31 mouse cellular contexts compared by ENCODE assay signal in the genomic region with DNA sequence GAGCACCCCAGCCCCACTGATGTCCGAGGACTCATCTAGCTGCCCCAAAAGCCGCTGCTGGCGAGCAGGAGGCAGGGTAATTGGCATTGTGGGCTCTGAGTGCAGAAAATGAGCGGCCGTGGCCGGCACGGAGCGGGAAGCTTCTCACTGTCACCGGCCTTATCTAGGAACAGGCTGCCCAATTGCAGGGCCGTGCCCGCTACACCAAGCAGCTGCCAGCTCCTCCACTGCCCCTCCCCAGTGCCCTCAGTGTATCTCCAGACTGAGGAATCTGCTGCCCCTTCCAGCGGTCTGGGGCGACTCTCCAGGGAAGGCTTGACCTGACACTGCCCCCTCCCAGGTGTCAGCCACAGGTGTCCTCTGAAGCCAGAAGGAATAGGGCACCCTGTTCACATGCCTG. TPM values are rescaled to one million over a fixed set of nuclear protein-coding genes. Genes with fewer than 3 reads are reported as not detected.
DNase-seq lines count a peak whose midpoint lies in the region; ATAC-seq and TF ChIP-seq lines count a peak whose summit lies in the region.
"Had no signal": no experiment of that assay in that cellular context is flagged by ENCODE, and none has a peak within 500 bp of the region (broad histone marks: within the 10 kb centered on the region; RNA-seq: fewer than 3 reads in every experiment).

No protein-coding gene starts in this region.

- DNase-seq in heart, adult 11 months: peak; percentile 94
- no peak for DNase-seq in midbrain, postnatal 0 days (ENCODE audit: low spot score)
- peak; percentile 51 for DNase-seq in testis, postnatal 14 days (ENCODE audit: low spot score)
- no peak for DNase-seq in testis, postnatal 10 days (ENCODE audit: low spot score)
- DNase-seq in lung, adult 18-20 months: no peak
- DNase-seq: adrenal gland, postnatal 14 days; cerebellum, adult 11 months; cerebellum, adult 9-11 months; embryo, embryonic 11 days; gastrocnemius, postnatal 10 days; kidney, adult 18-20 months; kidney, postnatal 25 days; right cerebral cortex, adult 18-20 months; spleen, adult 18-20 months; thymus, adult 2 months; thymus, postnatal 36 days had no signal

- 63% methylated on average over 13 of the region's 13 CpGs for WGBS in heart, embryonic 12.5 days
- WGBS in midbrain, embryonic 12.5 days: 73% methylated on average over 13 of the region's 13 CpGs
- WGBS in midbrain, postnatal 0 days: 80% methylated on average over 13 of the region's 13 CpGs

- H3K9me3 ChIP-seq in heart, embryonic 12.5 days (replicated peaks): no peaks in the 10 kb centered on the region
- no peaks in the 10 kb centered on the region for H3K9me3 ChIP-seq in midbrain, embryonic 12.5 days
- H3K9me3 ChIP-seq in midbrain, postnatal 0 days (ENCODE audit: low read length): no peaks in the 10 kb centered on the region
- H3K9me3 ChIP-seq: embryonic facial prominence, embryonic 12.5 days; heart, embryonic 15.5 days; kidney, embryonic 15.5 days; limb, embryonic 12.5 days; liver, embryonic 15.5 days; lung, embryonic 15.5 days; midbrain, embryonic 15.5 days; neural tube, embryonic 15.5 days had no signal

- no peak for ATAC-seq in heart, embryonic 12.5 days (ENCODE audit: insufficient number of reproducible peaks, low FRiP score)
- ATAC-seq in midbrain, embryonic 12.5 days (ENCODE audit: low FRiP score, low read depth): no peak
- ATAC-seq in midbrain, postnatal 0 days (ENCODE audit: low FRiP score): no peak
- ATAC-seq: hindbrain, embryonic 16.5 days; midbrain, embryonic 15.5 days; Patski had no signal

- no peak overlapping the region for H3K9ac ChIP-seq in heart, embryonic 12.5 days
- H3K9ac ChIP-seq in midbrain, embryonic 12.5 days (replicated peaks): 0 out of 2 replicates have a peak overlapping the region, but pooled peaks have one; percentile 3
- H3K9ac ChIP-seq in midbrain, postnatal 0 days (replicated peaks; ENCODE audit: low read length, poor library complexity, severe bottlenecking): no peak overlapping the region
- H3K9ac ChIP-seq: embryonic facial prominence, embryonic 12.5 days; heart, embryonic 15.5 days; kidney, embryonic 15.5 days; limb, embryonic 12.5 days; liver, embryonic 15.5 days; lung, embryonic 15.5 days; midbrain, embryonic 15.5 days; neural tube, embryonic 15.5 days had no signal

- no peak overlapping the region for H3K27ac ChIP-seq in heart, embryonic 12.5 days (ENCODE audit: poor library complexity, severe bottlenecking)
- no peak overlapping the region for H3K27ac ChIP-seq in midbrain, embryonic 12.5 days (replicated peaks)
- H3K27ac ChIP-seq in midbrain, postnatal 0 days (ENCODE audit: low read depth, low read length): no peak overlapping the region
- H3K27ac ChIP-seq: embryonic facial prominence, embryonic 12.5 days; heart, embryonic 15.5 days; kidney, embryonic 15.5 days; left cerebral cortex, adult 2 months; limb, embryonic 12.5 days; liver, embryonic 15.5 days; lung, embryonic 15.5 days; midbrain, embryonic 15.5 days; neural tube, embryonic 15.5 days had no signal

- no peak overlapping the region for H3K4me3 ChIP-seq in heart, embryonic 12.5 days
- H3K4me3 ChIP-seq in midbrain, embryonic 12.5 days: no peak overlapping the region
- H3K4me3 ChIP-seq in midbrain, postnatal 0 days (ENCODE audit: low read depth, low read length): no peak overlapping the region
- H3K4me3 ChIP-seq: embryonic facial prominence, embryonic 12.5 days; heart, embryonic 15.5 days; kidney, embryonic 15.5 days; left cerebral cortex, adult 2 months; limb, embryonic 12.5 days; liver, embryonic 15.5 days; lung, embryonic 15.5 days; midbrain, embryonic 15.5 days; neural tube, embryonic 15.5 days had no signal

- peaks cover 69% of the 10 kb centered on the region for H3K27me3 ChIP-seq in heart, embryonic 12.5 days (replicated peaks)
- peaks cover 63% of the 10 kb centered on the region for H3K27me3 ChIP-seq in midbrain, embryonic 12.5 days
- H3K27me3 ChIP-seq in midbrain, postnatal 0 days (ENCODE audit: insufficient read depth, low read length): no peaks in the 10 kb centered on the region
- H3K27me3 ChIP-seq: Patski had no signal

- H3K36me3 ChIP-seq in heart, embryonic 12.5 days: no peaks in the 10 kb centered on the region
- H3K36me3 ChIP-seq in midbrain, embryonic 12.5 days: no peaks in the 10 kb centered on the region
- no peaks in the 10 kb centered on the region for H3K36me3 ChIP-seq in midbrain, postnatal 0 days (ENCODE audit: insufficient read depth, low read length)
- H3K36me3 ChIP-seq: embryonic facial prominence, embryonic 12.5 days; heart, embryonic 15.5 days; kidney, embryonic 15.5 days; limb, embryonic 12.5 days; liver, embryonic 15.5 days; lung, embryonic 15.5 days; midbrain, embryonic 15.5 days; neural tube, embryonic 15.5 days had no signal

- no peak for TF ChIP-seq CTCF in midbrain, postnatal 0 days (IDR thresholded peaks at IDR 0.05)

- peaks cover 44% of the 10 kb centered on the region for H3K4me1 ChIP-seq in heart, embryonic 12.5 days (replicated peaks)
- peaks cover 70% of the 10 kb centered on the region for H3K4me1 ChIP-seq in midbrain, embryonic 12.5 days
- peaks cover 10% of the 10 kb centered on the region; the same call in 1 of the 2 replicates for H3K4me1 ChIP-seq in midbrain, postnatal 0 days (ENCODE audit: insufficient read depth, low read length)

- H3K4me2 ChIP-seq in heart, embryonic 12.5 days: no peak overlapping the region
- H3K4me2 ChIP-seq in midbrain, embryonic 12.5 days (replicated peaks): no peak overlapping the region
- H3K4me2 ChIP-seq in midbrain, postnatal 0 days (ENCODE audit: low read depth, low read length, poor library complexity, severe bottlenecking): no peak overlapping the region
- H3K4me2 ChIP-seq: embryonic facial prominence, embryonic 12.5 days; heart, embryonic 15.5 days; kidney, embryonic 15.5 days; limb, embryonic 12.5 days; liver, embryonic 15.5 days; lung, embryonic 15.5 days; midbrain, embryonic 15.5 days; neural tube, embryonic 15.5 days had no signal

RNA-seq across cellular contexts. Expression of gene Flrt1, which starts 40.8 kb away (rescaled TPM):
- polyA plus RNA-seq in heart, embryonic 12.5 days (2016; fragmentation: Nextera tagmentation; extraction: Ambion mirVana): 0.81 and 0.87 TPM in 2 replicates
- 8.0 and 8.2 TPM in 2 replicates for polyA plus RNA-seq in midbrain, embryonic 12.5 days (2016; fragmentation: Nextera tagmentation; extraction: Ambion mirVana)
- 9.9 and 11.4 TPM in 2 replicates for total RNA-seq in midbrain, postnatal 0 days (2014; rRNA removed)
- polyA plus RNA-seq in midbrain, postnatal 0 days (2015; fragmentation: Nextera tagmentation; extraction: Ambion mirVana): 9.8 and 11.9 TPM in 2 replicates
- total RNA-seq: megakaryocyte, adult 5-6 weeks; MEL had no signal

RNA-seq across cellular contexts. Expression of gene Otub1, which starts 59.7 kb away (rescaled TPM):
- polyA plus RNA-seq in heart, embryonic 12.5 days (2016; fragmentation: Nextera tagmentation; extraction: Ambion mirVana): 151 and 154 TPM in 2 replicates
- polyA plus RNA-seq in midbrain, embryonic 12.5 days (2016; fragmentation: Nextera tagmentation; extraction: Ambion mirVana): 230 and 248 TPM in 2 replicates
- 236 and 242 TPM in 2 replicates for total RNA-seq in midbrain, postnatal 0 days (2014; rRNA removed)
- polyA plus RNA-seq in midbrain, postnatal 0 days (2015; fragmentation: Nextera tagmentation; extraction: Ambion mirVana): 257 and 277 TPM in 2 replicates

Comparison
In these comparisons a context has a peak if more than half of its experiments do, and no peak if none do; other contexts are left out.
1. DNase-seq: peak in heart, adult 11 months (single experiment) and testis, postnatal 14 days (single experiment); none in midbrain, postnatal 0 days (single experiment), testis, postnatal 10 days (single experiment) and lung, adult 18-20 months (0 of 2).